Mouse (Mus musculus) bone marrow macrophage, adult 2 months (primary cell): ENCODE measurements around the gene Pitpnm3. TPM values are rescaled to one million over a fixed set of nuclear protein-coding genes. Genes with fewer than 3 reads are reported as not detected.
A peak's percentile ranks its signal among the peaks of the same experiment; 100 is the strongest.

Experiments used
- H3K27ac ChIP-seq: 2 replicates; pipeline ENCODE4 v1.5.1; 2012; ENCODE audit warnings: low read depth, low read length; ENCODE audit not compliant: insufficient read depth
- H3K4me1 ChIP-seq: 2 replicates; pipeline ENCODE4 v1.6.1; 2012; ENCODE audit warnings: low read length; ENCODE audit not compliant: control insufficient read depth, insufficient read depth
- H3K4me3 ChIP-seq: 2 replicates; pipeline ENCODE4 v1.5.1; 2012; ENCODE audit warnings: mild to moderate bottlenecking, low read length, moderate library complexity; ENCODE audit not compliant: insufficient read depth
- CTCF ChIP-seq: IDR thresholded peaks from 2 replicates; pipeline ENCODE4 v1.5.1; 2012; ENCODE audit warnings: low read depth, mild to moderate bottlenecking, low read length, moderate library complexity
- POLR2A ChIP-seq: IDR thresholded peaks from 2 replicates; pipeline ENCODE4 v1.6.1; 2012; ENCODE audit warnings: mild to moderate bottlenecking, low read depth, low read length, borderline replicate concordance
- polyA plus RNA-seq: library from polyadenylated mRNA; stranded (reverse); fragments of >200 nt; gene quantifications from 2 replicates; pipeline ENCODE4 v1.2.4, GENCODE M21; 2012; ENCODE audit not compliant: missing spikeins, insufficient read depth, insufficient read length

Gene Pitpnm3
- polyA plus RNA-seq, 1 experiment: not detected

DNA sequence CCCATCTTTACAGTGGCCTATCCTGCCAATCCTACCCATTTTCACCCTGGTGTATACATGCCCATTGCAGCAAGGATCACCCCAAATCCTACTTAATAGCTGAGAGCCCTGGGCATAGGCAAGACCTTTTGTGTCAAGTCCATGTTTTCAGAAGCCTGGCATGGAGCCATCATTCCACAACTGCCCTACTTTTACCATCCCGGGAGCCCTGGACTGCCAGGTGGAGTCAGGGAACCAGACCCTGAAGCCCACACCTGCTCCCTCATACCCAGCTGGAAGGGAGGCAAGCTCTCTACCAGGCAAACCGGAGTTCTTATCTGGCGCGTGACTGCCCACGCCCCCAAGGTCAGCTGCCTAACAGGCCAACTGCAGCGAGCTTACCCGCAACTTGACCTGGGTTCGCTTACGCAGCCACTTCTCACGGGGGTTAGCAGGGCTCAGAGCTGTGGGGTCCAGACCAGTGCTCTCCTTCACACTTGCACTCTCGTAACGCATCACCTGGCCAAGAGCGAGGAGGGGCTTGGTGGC lies 74.4 kb downstream of the Pitpnm3 start:
- no peaks in the 10 kb centered on the region for H3K4me1 ChIP-seq
- H3K27ac ChIP-seq: no peak overlapping the region
- H3K4me3 ChIP-seq: no peak overlapping the region
- TF ChIP-seq CTCF (no peak), POLR2A (no peak)

- no peak overlapping the region for H3K27ac ChIP-seq
- H3K4me1 ChIP-seq: no peaks in the 10 kb centered on the region
- no peak overlapping the region for H3K4me3 ChIP-seq
- TF ChIP-seq POLR2A (no peak), CTCF (no peak)
Measured at GRCm38 (mm10) chr11:72060416-72060815, 75.2 kb downstream of the Pitpnm3 start.

- no peak overlapping the region for H3K27ac ChIP-seq
- H3K4me1 ChIP-seq: 0 out of 2 replicates have a peak, but pooled peaks cover 2% of the 10 kb centered on the region
- no peak overlapping the region for H3K4me3 ChIP-seq
- no peak for TF ChIP-seq CTCF
- no peak for TF ChIP-seq POLR2A
Measured at GRCm38 (mm10) chr11:72057166-72057565, 78.4 kb downstream of the Pitpnm3 start.

- Histone ChIP-seq H3K4me3 (no peak overlapping the region), H3K27ac (no peak overlapping the region), H3K4me1 (peaks cover 7% of the 10 kb centered on the region; the same call in 1 of the 2 replicates)
- TF ChIP-seq CTCF (no peak), POLR2A (no peak)
Measured at GRCm38 (mm10) chr11:72055176-72055575, 80.4 kb downstream of the Pitpnm3 start.

GRCm38 (mm10) chr11:72052636-72053035 lies 82.9 kb downstream of the Pitpnm3 start:
- Histone ChIP-seq H3K4me3 (no peak overlapping the region), H3K27ac (no peak overlapping the region), H3K4me1 (peaks cover 7% of the 10 kb centered on the region; the same call in 1 of the 2 replicates)
- peak; percentile 38 for TF ChIP-seq CTCF
- TF ChIP-seq POLR2A: no peak

- H3K27ac ChIP-seq: no peak overlapping the region
- H3K4me3 ChIP-seq: no peak overlapping the region
- TF ChIP-seq POLR2A: no peak
- no peak for TF ChIP-seq CTCF
- H3K4me1 ChIP-seq: peaks cover 7% of the 10 kb centered on the region; the same call in 1 of the 2 replicates
Measured at GRCm38 (mm10) chr11:72052221-72052620, 83.4 kb downstream of the Pitpnm3 start.

DNA sequence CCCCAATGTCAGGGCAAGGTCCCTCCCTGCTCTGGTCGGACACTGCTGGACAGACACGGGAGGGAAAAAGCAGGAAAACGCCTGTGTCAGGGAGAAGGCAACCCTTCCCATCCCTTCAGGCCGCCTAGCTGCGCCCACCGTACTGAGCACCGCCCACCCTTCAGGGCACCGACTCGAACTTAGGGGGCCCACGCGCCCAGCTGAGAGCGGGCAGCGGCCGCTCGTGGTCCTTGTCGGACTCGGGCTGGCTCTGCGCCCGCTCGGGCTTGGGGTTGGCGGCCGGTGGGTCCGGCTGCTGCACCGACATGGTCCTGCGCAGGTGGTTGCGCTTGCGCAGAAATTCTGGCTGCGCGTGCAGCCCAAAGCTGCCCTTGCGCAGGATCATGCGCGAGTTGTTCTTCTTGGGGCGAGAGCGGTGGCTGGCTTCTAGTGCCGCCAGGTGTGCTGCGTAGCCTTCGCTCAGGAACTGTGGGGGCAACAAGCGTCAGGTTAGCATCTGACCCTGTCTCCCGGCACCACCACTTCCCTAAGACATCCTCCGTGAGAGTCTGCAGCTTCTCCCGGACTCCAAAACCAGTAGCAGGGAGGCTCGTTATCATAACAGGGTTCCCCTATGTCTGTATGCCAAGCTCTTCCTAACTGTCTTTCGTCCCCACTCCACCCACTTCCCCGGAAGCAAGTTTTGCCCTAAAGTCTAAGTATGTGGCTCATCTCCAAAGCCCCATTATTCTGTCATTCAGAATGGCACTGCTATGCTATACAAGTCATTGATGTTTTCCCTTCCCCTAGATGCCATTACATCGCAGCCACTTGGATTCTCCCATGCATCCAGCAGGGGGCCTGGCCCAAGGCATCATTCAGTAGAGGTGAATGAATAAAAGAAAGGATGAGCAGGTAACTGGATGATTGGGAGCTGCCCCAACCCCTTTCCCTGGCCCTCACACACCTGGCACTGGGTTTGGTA lies 84.4 kb downstream of the Pitpnm3 start:
- no peak overlapping the region for H3K4me3 ChIP-seq
- H3K4me1 ChIP-seq: peaks cover 7% of the 10 kb centered on the region; the same call in 1 of the 2 replicates
- no peak for TF ChIP-seq CTCF
- no peak for TF ChIP-seq POLR2A
- no peak overlapping the region for H3K27ac ChIP-seq

- no peak overlapping the region for H3K27ac ChIP-seq
- peaks cover 7% of the 10 kb centered on the region; the same call in 1 of the 2 replicates for H3K4me1 ChIP-seq
- H3K4me3 ChIP-seq: no peak overlapping the region
- TF ChIP-seq CTCF (no peak), POLR2A (no peak)
Measured at GRCm38 (mm10) chr11:72050168-72050894, 85.2 kb downstream of the Pitpnm3 start.

- Histone ChIP-seq H3K27ac (no peak overlapping the region), H3K4me3 (no peak overlapping the region), H3K4me1 (peaks cover 7% of the 10 kb centered on the region; the same call in 1 of the 2 replicates)
- TF ChIP-seq CTCF: no peak
- TF ChIP-seq POLR2A: no peak
Measured at GRCm38 (mm10) chr11:72049171-72049759, 86.3 kb downstream of the Pitpnm3 start.
